Mouse (Mus musculus) kidney, postnatal 0 days (tissue): ENCODE measurements around the gene Arl5c. TPM values are rescaled to one million over a fixed set of nuclear protein-coding genes. Genes with fewer than 3 reads are reported as not detected.

Experiments
- ATAC-seq: fragments of 200-750 bp; cut with Nextera tagmentation; replicated peaks from 2 replicates; pipeline ENCODE4 v1.8.0; 2017; ENCODE audit warnings: low read depth, moderate number of reproducible peaks, moderate TSS enrichment, moderate library complexity; ENCODE audit not compliant: low FRiP score
- DNase-seq: peaks from one replicate; pipeline ENCODE4 v3.0.0-alpha.2; 2016; ENCODE audit warnings: low spot score
- H3K27ac ChIP-seq: fragments of 300-500 bp; sonication (generic); 2 replicates; pipeline ENCODE4 v1.5.1; 2014; ENCODE audit warnings: mild to moderate bottlenecking
- H3K27me3 ChIP-seq: fragments of 300-500 bp; sonication (generic); 2 replicates; pipeline ENCODE4 v1.6.1; 2014; ENCODE audit warnings: low read length, mixed read lengths; ENCODE audit not compliant: insufficient read depth
- H3K36me3 ChIP-seq: fragments of 300-500 bp; sonication (generic); 2 replicates; pipeline ENCODE4 v1.6.1; 2014; ENCODE audit warnings: low read length, mixed read lengths; ENCODE audit not compliant: insufficient read depth
- H3K4me1 ChIP-seq: fragments of 300-500 bp; sonication (generic); replicated peaks from 2 replicates; pipeline ENCODE4 v1.6.1; 2014; ENCODE audit warnings: antibody characterized with exemption, low read length, mixed read lengths; ENCODE audit not compliant: insufficient read depth
- H3K4me2 ChIP-seq: fragments of 300-500 bp; sonication (generic); 2 replicates; pipeline ENCODE4 v1.6.1; 2014; ENCODE audit warnings: mild to moderate bottlenecking, low read length, moderate library complexity, mixed read lengths
- H3K4me3 ChIP-seq: fragments of 300-500 bp; sonication (generic); replicated peaks from 2 replicates; pipeline ENCODE4 v1.5.1; 2014; ENCODE audit warnings: low read depth, low read length
- H3K9ac ChIP-seq: fragments of 300-500 bp; sonication (generic); 2 replicates; pipeline ENCODE4 v1.6.1; 2014; ENCODE audit warnings: low read depth, low read length
- H3K9me3 ChIP-seq: fragments of 300-500 bp; sonication (generic); replicated peaks from 2 replicates; pipeline ENCODE4 v1.6.1; 2016; ENCODE audit warnings: low read length, inconsistent platforms, mixed read lengths
- CTCF ChIP-seq: IDR thresholded peaks from 2 replicates; pipeline ENCODE4 v1.5.1; 2016; ENCODE audit warnings: antibody characterized with exemption, low read depth, mild to moderate bottlenecking, moderate library complexity
- WGBS: fragments of 180-500 bp; shearing (Covaris S2); extraction: QIAGEN DNeasy Blood & Tissue Kit; methylation state at CpG from one replicate; pipeline ENCODE4 v1.1.7; 2014; 5-methylcytosine and 5-hydroxymethylcytosine counted together
- polyA plus RNA-seq: library from polyadenylated mRNA; unstranded; fragments of >200 nt; fragmentation: Nextera tagmentation; extraction: Ambion mirVana; gene quantifications from 2 replicates; pipeline ENCODE4 v1.2.1, GENCODE M21; 2015

Arl5c gene
- polyA plus RNA-seq, 1 experiment from 2014 or later: 2.0 TPM

- H3K27me3 ChIP-seq: 0 out of 2 replicates have a peak, but pooled peaks cover 4% of the 10 kb centered on the region
- ATAC-seq (no peak), DNase-seq (no peak)
- 0 out of 2 replicates have a peak, but pooled peaks cover 4% of the 10 kb centered on the region for H3K36me3 ChIP-seq
- H3K4me3 ChIP-seq: no peak overlapping the region
- TF ChIP-seq CTCF: no peak
- H3K27ac ChIP-seq: no peak overlapping the region
- no peak overlapping the region for H3K4me2 ChIP-seq
- H3K9me3 ChIP-seq: no peaks in the 10 kb centered on the region
- no peak overlapping the region for H3K9ac ChIP-seq
- H3K4me1 ChIP-seq: peaks cover 11% of the 10 kb centered on the region
- WGBS: 70% methylated on average over 8 of the region's 8 CpGs
These were observed 8.2 kb upstream of the Arl5c start for GRCm38 (mm10) chr11:98004161-98004560.

GRCm38 (mm10) chr11:98003171-98003671 is 7.2 kb upstream of the Arl5c start:
- Histone ChIP-seq H3K36me3 (0 out of 2 replicates have a peak, but pooled peaks cover 4% of the 10 kb centered on the region), H3K27me3 (0 out of 2 replicates have a peak, but pooled peaks cover 4% of the 10 kb centered on the region), H3K9me3 (no peaks in the 10 kb centered on the region), H3K9ac (no peak overlapping the region), H3K27ac (no peak overlapping the region), H3K4me2 (peak overlapping the region; percentile 28; the same call in 1 of the 2 replicates), H3K4me3 (no peak overlapping the region), H3K4me1 (peaks cover 11% of the 10 kb centered on the region)
- TF ChIP-seq CTCF: no peak
- 0 out of 2 replicates have a peak, but pooled peaks have one; percentile 16 for ATAC-seq
- 49% methylated on average over 17 of the region's 17 CpGs for WGBS
- DNase-seq: no peak

GRCm38 (mm10) chr11:98002627-98003026 is 6.6 kb upstream of the Arl5c start:
- 0 out of 2 replicates have a peak, but pooled peaks cover 4% of the 10 kb centered on the region for H3K27me3 ChIP-seq
- H3K9me3 ChIP-seq: no peaks in the 10 kb centered on the region
- H3K4me3 ChIP-seq: no peak overlapping the region
- peak; percentile 89 for DNase-seq
- H3K27ac ChIP-seq: no peak overlapping the region
- H3K9ac ChIP-seq: no peak overlapping the region
- peaks cover 11% of the 10 kb centered on the region for H3K4me1 ChIP-seq
- peak; percentile 83 for TF ChIP-seq CTCF
- ATAC-seq: peak; percentile 23; the same call in 1 of the 2 replicates
- H3K36me3 ChIP-seq: 0 out of 2 replicates have a peak, but pooled peaks cover 4% of the 10 kb centered on the region
- WGBS: 30% methylated on average over 12 of the region's 12 CpGs
- peak overlapping the region; percentile 28; the same call in 1 of the 2 replicates for H3K4me2 ChIP-seq

- 0 out of 2 replicates have a peak, but pooled peaks cover 4% of the 10 kb centered on the region for H3K36me3 ChIP-seq
- peaks cover 11% of the 10 kb centered on the region for H3K4me1 ChIP-seq
- H3K27me3 ChIP-seq: 0 out of 2 replicates have a peak, but pooled peaks cover 4% of the 10 kb centered on the region
- DNase-seq (no peak), ATAC-seq (no peak)
- H3K27ac ChIP-seq: no peak overlapping the region
- TF ChIP-seq CTCF: no peak
- no peaks in the 10 kb centered on the region for H3K9me3 ChIP-seq
- H3K4me2 ChIP-seq: no peak overlapping the region
- no peak overlapping the region for H3K4me3 ChIP-seq
- no peak overlapping the region for H3K9ac ChIP-seq
- whole genome bisulfite sequencing: 69% methylated on average over 6 of the region's 6 CpGs
These were observed 6.0 kb upstream of the Arl5c start for GRCm38 (mm10) chr11:98001986-98002385.

- H3K4me3 ChIP-seq: no peak overlapping the region
- ATAC-seq: no peak
- H3K9me3 ChIP-seq: no peaks in the 10 kb centered on the region
- no peak overlapping the region for H3K9ac ChIP-seq
- no peak for TF ChIP-seq CTCF
- H3K4me2 ChIP-seq: no peak overlapping the region
- DNase-seq: no peak
- H3K36me3 ChIP-seq: no peaks in the 10 kb centered on the region
- 0 out of 2 replicates have a peak, but pooled peaks cover 4% of the 10 kb centered on the region for H3K27me3 ChIP-seq
- H3K4me1 ChIP-seq: peaks cover 11% of the 10 kb centered on the region
- 36% methylated on average over 11 of the region's 11 CpGs for WGBS
- H3K27ac ChIP-seq: no peak overlapping the region
These were observed 5.4 kb upstream of the Arl5c start for GRCm38 (mm10) chr11:98001351-98001824.

GRCm38 (mm10) chr11:98000378-98001140 is 4.6 kb upstream of the Arl5c start:
- no peak overlapping the region for H3K4me3 ChIP-seq
- H3K4me2 ChIP-seq: no peak overlapping the region
- 20% methylated on average over 7 of the region's 7 CpGs for WGBS
- no peaks in the 10 kb centered on the region for H3K9me3 ChIP-seq
- ATAC-seq: no peak
- no peaks in the 10 kb centered on the region for H3K36me3 ChIP-seq
- H3K4me1 ChIP-seq: peaks cover 11% of the 10 kb centered on the region
- DNase-seq: no peak
- no peak overlapping the region for H3K27ac ChIP-seq
- 0 out of 2 replicates have a peak, but pooled peaks cover 4% of the 10 kb centered on the region for H3K27me3 ChIP-seq
- no peak for TF ChIP-seq CTCF
- no peak overlapping the region for H3K9ac ChIP-seq
